Mouse (Mus musculus) hindlimb bud, embryonic 11.5 days (tissue): ENCODE measurements at regions not wholly inside any gene's neighbourhood (a gene's known extent, or its start where the extent isn't known, plus 50 kb on each side); places are given as distances from the start of the nearest gene placed in this dataset.
A peak's percentile ranks its signal among the peaks of the same experiment; 100 is the strongest.

Experiments
- DNase-seq: peaks from one replicate; pipeline ENCODE4 v3.0.0-alpha.2; 2012; ENCODE audit warnings: low read depth, low spot score; ENCODE audit errors: extremely low spot score

DNA sequence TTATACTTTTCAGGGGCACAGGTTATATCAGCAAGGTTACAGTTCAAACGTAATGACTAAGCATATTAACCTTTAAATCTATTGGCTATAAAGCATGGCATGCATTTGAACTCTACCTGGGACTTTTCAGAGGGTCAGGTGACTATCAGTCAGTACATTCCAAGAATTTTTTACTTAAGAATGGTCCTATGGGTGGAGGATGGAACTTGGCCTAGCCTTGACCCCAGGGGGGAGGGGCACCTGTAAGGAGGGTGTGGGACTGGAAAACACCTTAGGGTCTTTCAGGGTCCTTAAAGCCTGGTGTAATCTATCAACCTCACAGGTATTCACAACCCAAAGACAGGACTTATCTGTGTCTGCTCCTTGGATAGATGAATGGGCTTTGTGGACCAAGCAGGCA lies 66.4 kb upstream of the Hs6st1 start:
- no peak for DNase-seq

DNA sequence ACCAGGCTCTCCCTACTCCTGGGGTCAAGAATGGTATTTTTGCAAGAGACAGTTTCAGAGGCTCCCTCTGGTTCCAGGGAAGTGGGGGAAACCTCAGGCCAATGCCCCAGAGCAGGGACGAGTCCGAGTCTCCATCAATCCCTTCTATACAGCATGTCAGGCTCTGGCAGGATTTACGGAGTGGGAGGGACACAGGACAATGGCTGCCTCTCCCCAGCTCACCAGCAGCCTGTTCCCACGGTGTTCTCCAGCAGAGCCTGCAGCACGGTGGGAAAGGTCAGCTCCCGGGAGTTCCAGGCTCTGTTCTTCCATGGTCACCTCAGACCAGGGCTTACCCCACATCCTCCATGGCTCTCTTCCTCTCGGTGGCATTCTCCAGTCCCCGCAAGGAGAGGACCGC lies 64.6 kb upstream of the Hs6st1 start:
- DNase-seq = no peak

DNA sequence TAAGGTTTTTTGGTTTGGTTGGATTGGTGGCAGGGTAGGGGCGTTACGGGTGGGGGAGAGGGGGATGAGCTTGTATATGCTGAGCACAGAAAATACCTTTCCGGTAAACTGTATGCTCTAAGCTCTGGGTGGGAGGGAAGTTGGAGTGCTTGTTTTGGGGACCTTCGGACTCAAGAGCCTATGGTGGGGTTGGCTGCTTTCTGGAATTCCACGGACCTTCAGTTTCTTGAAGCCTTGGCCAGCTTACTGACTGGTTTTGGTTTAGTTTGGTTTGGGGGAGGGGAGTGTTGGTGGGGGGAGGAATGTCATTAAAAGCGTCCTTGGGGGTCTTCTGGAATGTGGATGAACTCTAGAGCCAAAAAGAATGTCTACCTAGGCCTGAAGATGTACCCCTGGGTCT lies 59.6 kb upstream of the Hs6st1 start:
- no peak for DNase-seq

DNA sequence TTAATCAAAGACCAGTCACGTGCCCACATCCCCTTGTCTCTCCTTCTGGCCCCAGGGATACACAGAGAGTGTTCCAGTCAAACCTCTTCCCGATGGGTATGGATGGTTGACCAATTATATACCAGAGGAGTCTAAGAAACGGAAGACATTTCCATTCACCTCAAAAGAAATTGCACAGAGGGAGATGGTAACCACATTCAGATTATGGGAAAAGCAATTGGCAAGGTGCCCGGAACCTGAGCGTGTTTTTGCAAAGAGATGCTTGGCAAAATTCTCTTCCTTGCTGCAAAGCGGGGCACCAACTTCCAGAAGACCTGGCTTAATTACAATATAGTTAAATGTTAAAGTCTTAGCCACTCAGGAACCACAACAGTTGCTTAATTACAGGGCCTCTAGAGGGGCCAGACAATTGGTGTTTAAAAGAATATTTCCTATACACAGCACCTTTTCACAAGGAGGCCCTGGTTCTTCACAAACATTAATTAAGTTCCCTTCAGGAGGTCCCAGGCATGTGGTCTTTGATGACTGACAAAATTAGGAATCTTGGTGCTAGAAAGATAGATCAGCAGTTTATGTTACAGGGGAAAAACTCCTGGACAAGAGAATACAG lies 59.1 kb upstream of the Hs6st1 start:
- DNase-seq = no peak

DNA sequence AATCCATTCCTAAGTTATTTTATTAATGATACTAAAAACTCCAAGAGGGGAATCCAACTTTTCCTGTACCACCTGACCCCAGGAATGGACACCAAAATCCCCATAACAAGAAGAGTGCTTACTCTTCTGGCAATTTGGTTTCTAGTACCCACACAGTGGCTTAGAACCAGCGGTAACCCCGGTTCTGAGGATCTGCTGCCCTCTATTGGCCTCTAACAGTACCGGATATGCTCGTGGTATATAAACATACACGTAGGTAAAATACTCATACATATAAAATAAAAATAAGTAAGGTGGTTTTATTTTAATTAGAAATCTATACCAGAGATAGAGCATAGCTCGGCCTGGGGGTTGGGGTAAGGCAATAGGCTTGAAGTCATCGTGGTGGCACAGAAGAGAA lies 58.0 kb upstream of the Hs6st1 start:
- DNase-seq = no peak

DNA sequence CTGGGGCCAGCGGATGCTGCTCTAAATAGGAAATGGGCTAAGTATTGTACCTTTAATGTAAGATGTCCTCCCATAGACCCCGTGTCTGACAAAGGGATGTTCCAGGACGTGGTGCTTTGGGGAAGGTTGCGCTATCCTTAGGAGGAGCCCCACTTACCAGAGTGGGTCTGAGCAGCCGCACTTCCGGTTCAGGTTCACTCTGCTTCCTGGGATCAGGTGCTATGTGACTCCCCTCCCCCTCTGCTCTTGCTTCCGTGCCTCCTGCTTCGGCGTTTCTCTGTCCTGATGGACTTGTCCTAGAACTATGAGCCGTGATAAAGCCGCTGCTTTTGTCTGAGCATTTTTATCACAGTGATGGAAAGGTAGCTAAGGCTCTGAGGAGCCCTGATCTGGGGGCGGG lies 57.4 kb upstream of the Hs6st1 start:
- no peak for DNase-seq

DNA sequence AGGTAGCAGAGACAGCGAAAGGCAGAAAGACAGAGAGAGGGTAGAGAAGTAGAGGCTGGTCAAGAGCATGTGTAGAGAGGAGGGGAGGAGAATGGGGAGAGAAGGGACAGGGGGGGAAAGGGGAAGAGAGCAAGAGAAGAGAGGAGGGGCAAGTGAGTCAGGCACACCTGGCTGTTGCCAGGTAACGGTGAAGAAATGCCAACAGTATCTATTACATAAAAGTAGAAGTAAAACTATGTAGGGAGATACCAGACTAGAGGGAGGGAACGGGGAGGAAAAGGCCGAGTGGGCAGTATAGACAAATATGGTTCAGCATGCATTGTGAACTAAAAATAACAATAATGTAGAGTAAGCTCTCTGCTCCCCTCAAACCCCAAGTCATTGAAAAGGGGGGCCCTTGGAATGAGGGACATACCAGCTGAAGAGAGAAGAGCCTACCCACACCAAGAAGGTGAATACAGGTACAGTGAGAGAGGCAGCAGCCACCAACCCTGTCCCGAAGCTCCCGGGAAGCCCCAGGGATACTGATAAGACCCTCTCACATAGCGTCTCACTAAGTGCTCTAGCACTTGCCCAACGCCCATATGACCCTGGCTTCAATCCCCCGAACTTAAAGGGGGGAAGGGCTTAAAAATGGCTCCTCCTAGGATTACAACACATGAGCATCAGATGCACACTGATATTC lies 56.0 kb upstream of the Hs6st1 start:
- DNase-seq = no peak

DNA sequence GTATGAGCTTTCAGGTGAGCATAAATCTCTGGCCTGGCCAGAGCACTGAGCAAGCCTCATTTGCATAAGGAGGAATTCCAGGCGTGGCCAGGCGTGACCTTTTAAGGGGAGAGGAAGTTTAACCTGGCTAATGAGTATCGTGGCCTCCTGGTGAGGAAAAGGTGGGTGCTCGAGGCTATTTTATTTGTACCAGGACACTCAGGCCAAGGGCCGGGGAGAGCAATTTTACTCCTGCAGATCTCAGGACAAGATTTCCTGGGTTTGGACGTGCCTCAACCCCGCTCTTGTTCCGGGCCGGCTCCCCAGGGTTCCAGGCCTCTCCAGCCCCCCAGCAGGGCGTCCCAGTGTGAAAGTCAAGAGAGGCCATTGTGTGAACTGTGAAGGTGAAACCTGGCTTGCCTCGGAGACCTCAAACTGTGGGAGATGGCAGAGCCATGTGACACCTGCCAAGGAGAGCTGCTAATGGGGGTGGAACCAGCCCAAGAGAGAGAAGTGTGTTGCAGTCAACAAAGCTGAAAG lies 54.3 kb upstream of the Hs6st1 start:
- DNase-seq = no peak

DNA sequence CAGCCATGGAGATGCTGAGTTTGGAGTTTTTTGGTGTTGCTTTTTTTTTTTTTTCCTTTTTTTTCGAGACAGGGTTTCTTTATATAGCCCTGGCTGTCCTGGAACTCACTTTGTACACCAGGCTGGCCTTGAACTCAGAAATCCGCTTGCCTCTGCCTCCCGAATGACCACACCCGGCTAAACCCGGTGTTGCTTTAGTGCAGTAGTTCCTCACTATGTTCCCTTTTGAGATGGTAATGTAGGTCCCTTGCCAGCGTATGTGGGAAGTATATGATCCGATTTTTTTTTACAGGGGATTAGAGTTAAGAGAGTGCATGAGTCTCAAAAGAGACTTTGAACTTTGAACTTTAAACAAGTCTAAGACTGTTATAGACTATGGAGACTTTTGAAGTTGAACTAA lies 53.8 kb upstream of the Hs6st1 start:
- DNase-seq = no peak

DNA sequence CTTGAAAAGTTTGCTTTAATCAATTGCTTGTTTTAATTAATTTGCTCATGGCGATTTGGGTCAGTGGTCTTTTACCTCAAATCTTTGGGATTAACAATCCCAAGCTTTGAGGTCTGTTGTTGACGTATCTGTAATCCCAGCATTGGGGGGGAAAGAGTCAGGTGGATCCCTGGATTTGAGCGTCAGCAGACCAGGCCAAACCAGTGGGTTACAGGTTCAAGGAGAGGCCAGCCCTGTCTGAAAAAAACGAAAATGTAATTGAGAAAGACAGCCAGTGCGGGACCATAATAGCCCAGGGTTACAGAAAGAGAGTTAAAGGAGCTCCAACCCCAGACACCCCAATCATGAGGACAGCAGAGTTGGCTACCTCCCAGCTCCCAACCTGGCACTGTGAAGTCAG lies 53.0 kb upstream of the Hs6st1 start:
- no peak for DNase-seq

DNA sequence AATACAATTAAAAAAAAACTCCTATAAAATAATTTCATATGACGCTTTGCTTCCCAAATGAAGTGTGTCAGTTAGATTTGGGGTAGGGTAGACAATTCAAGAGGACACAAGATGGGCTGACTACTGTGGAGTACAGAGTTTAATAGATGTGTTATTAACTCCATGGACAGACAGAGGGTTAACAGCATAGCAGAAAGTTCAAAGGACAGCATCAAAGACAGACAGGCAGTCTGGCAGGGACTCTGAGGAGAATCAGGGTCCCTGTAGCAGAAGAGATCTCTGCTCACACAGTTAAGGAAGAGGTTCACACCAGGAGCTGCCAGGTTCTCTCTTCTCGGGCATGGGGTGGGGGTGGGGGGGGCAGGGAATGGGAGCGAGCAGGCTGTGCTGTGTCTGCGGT lies 51.6 kb upstream of the Hs6st1 start:
- no peak for DNase-seq

DNA sequence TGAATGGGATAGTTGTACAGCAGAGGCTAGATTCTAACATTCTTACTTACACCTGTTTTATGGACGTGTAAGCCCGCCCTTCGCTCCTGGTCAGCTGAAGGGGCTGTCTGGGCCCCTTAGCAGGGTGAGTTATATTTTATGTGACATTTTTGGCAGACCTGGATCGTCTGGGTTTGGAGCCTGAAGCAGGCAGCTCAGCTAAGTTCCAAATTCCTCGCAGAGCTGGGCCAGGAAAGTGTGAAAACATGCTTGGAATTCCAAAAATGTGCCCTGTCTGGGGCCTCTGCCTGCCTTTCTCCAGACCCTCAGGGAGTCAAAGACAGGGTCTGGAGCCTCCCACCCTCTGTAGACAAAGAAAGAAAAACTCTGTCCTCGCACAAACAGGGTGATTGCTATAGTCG lies 51.1 kb upstream of the Hs6st1 start:
- peak; percentile 62 for DNase-seq

DNA sequence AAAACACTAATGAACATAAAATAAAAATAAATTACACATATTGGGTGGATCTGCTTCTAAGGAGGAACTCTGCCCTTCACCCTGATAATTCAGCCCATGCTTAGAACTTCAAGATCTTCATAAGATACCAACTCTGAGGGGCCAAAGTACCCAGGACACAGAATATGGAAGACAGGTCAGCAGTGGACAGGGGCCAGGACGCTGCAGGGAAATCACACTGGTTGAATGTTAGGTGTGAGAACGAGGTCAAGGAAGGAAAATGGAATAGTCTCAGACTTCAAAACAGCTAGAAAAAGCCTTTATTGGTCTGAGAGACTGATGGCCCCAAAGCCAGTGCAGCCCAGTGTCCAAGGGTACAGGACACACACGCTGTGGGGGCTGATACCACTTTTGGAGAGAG lies 50.5 kb upstream of the Hs6st1 start:
- DNase-seq = no peak
